Mouse (Mus musculus): ENCODE measurements at regions not wholly inside any gene's neighbourhood (a gene's known extent, or its start where the extent isn't known, plus 50 kb on each side); places are given as distances from the start of the nearest gene placed in this dataset.

DNA sequence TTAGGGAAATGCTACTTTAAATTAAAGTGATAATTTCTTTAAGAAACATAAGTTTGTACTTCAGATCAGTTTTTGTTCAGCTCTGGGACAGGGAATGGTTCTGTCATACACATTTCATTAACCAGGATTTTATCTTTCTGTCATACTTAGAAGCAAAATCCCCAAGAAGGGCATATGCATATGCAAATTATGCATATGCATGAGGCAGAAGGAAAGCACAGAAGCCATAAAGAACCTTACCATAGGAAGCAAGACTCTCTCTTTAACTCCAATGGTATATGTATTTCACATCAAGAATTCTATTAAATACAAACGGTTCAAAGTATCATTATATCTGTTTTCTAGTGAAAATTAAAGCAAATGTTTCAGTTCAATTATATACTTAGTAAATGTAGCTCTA, 381.5 kb downstream of the Kcnj3 start:
- ATAC-seq (ENCODE audit: low FRiP score): no peak
- H3K36me3 ChIP-seq (ENCODE audit: control insufficient read depth, insufficient read depth, low read length): no peaks in the 10 kb centered on the region
- H3K4me3 ChIP-seq (ENCODE audit: low read depth, low read length): no peak overlapping the region
- no peak overlapping the region for H3K4me2 ChIP-seq (replicated peaks; ENCODE audit: low read depth, low read length)
- H3K9me3 ChIP-seq (ENCODE audit: control insufficient read depth, low read length): no peaks in the 10 kb centered on the region
- no peaks in the 10 kb centered on the region for H3K27me3 ChIP-seq (ENCODE audit: control insufficient read depth, insufficient read depth, low read length)
- no peaks in the 10 kb centered on the region for H3K4me1 ChIP-seq (replicated peaks; ENCODE audit: control insufficient read depth, insufficient read depth, low read length)
- 98% methylated on average over 1 of the region's 1 CpGs for WGBS
- no peak overlapping the region for H3K27ac ChIP-seq (ENCODE audit: low read depth, low read length)
- DNase-seq (ENCODE audit: low spot score): no peak
- no peak overlapping the region for H3K9ac ChIP-seq (ENCODE audit: low read depth, low read length)

DNA sequence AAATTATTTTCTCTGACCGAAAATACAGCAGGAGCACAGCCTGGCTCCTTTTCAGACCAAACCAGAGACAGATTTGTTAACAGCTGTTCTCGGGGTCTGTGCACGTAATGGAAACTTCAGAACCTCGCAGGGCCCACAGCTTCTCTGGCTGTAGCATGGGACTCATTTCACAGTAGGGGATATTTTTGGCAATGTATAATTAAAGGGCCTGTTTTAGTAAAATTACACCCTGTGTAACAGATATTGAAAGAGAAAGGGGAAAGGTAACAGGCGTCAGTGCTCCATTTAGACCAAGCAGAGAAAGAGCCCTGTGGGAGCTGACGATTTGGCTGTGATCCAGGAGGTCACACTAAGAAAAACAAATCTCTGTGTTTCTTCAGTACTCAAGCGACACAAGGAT, 382.4 kb downstream of the Kcnj3 start:
- H3K4me1 ChIP-seq (replicated peaks; ENCODE audit: control insufficient read depth, insufficient read depth, low read length): no peaks in the 10 kb centered on the region
- no peak overlapping the region for H3K4me3 ChIP-seq (ENCODE audit: low read depth, low read length)
- H3K9me3 ChIP-seq (ENCODE audit: control insufficient read depth, low read length): no peaks in the 10 kb centered on the region
- DNase-seq (ENCODE audit: low spot score) (peak; percentile 25), ATAC-seq (ENCODE audit: low FRiP score) (peak; percentile 85)
- H3K4me2 ChIP-seq (replicated peaks; ENCODE audit: low read depth, low read length): no peak overlapping the region
- H3K36me3 ChIP-seq (ENCODE audit: control insufficient read depth, insufficient read depth, low read length): no peaks in the 10 kb centered on the region
- WGBS: 37% methylated on average over 7 of the region's 7 CpGs
- H3K27me3 ChIP-seq (ENCODE audit: control insufficient read depth, insufficient read depth, low read length): no peaks in the 10 kb centered on the region
- no peak overlapping the region for H3K9ac ChIP-seq (ENCODE audit: low read depth, low read length)
- no peak overlapping the region for H3K27ac ChIP-seq (ENCODE audit: low read depth, low read length)

DNA sequence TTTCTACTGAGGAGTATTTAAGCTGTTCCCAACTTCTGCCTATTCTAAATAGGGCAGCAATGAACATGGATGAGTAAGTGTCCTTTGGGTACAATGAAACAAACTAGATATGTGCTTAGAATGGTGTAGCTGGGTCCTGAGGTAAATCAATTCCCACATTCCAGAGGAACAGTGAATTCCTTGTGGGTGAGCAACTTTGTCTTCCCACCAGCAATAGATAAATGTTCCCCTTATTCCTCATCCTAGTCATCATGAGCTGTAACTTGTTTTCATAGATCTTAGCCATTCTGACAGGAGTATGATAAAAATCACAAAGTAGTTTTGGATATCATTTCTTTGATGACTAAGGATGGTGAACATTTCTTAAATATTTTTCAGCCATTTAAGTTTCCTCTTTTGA, 387.0 kb downstream of the Kcnj3 start:
- DNase-seq (ENCODE audit: low spot score) (no peak), ATAC-seq (ENCODE audit: low FRiP score) (no peak)
- H3K36me3 ChIP-seq (ENCODE audit: control insufficient read depth, insufficient read depth, low read length): no peaks in the 10 kb centered on the region
- H3K9me3 ChIP-seq (ENCODE audit: control insufficient read depth, low read length): no peaks in the 10 kb centered on the region
- H3K4me1 ChIP-seq (replicated peaks; ENCODE audit: control insufficient read depth, insufficient read depth, low read length): no peaks in the 10 kb centered on the region
- H3K4me2 ChIP-seq (replicated peaks; ENCODE audit: low read depth, low read length): no peak overlapping the region
- no peak overlapping the region for H3K27ac ChIP-seq (ENCODE audit: low read depth, low read length)
- H3K4me3 ChIP-seq (ENCODE audit: low read depth, low read length): no peak overlapping the region
- no peak overlapping the region for H3K9ac ChIP-seq (ENCODE audit: low read depth, low read length)
- H3K27me3 ChIP-seq (ENCODE audit: control insufficient read depth, insufficient read depth, low read length): no peaks in the 10 kb centered on the region

GRCm38 (mm10) chr2:55841521-55841920, 405.8 kb downstream of the Kcnj3 start:
- H3K4me3 ChIP-seq (ENCODE audit: low read depth, low read length): no peak overlapping the region
- WGBS: 73% methylated on average over 1 of the region's 1 CpGs
- no peaks in the 10 kb centered on the region for H3K27me3 ChIP-seq (ENCODE audit: control insufficient read depth, insufficient read depth, low read length)
- no peaks in the 10 kb centered on the region for H3K4me1 ChIP-seq (replicated peaks; ENCODE audit: control insufficient read depth, insufficient read depth, low read length)
- ATAC-seq (ENCODE audit: low FRiP score) (no peak), DNase-seq (ENCODE audit: low spot score) (peak; percentile 30)
- no peaks in the 10 kb centered on the region for H3K36me3 ChIP-seq (ENCODE audit: control insufficient read depth, insufficient read depth, low read length)
- no peaks in the 10 kb centered on the region for H3K9me3 ChIP-seq (ENCODE audit: control insufficient read depth, low read length)
- H3K9ac ChIP-seq (ENCODE audit: low read depth, low read length): no peak overlapping the region
- H3K27ac ChIP-seq (ENCODE audit: low read depth, low read length): no peak overlapping the region
- H3K4me2 ChIP-seq (replicated peaks; ENCODE audit: low read depth, low read length): no peak overlapping the region

GRCm38 (mm10) chr2:55846832-55847382, 411.1 kb downstream of the Kcnj3 start:
- no peak for DNase-seq (ENCODE audit: low spot score)
- Histone ChIP-seq H3K4me1 (replicated peaks; ENCODE audit: control insufficient read depth, insufficient read depth, low read length) (no peaks in the 10 kb centered on the region), H3K4me3 (ENCODE audit: low read depth, low read length) (no peak overlapping the region), H3K9me3 (ENCODE audit: control insufficient read depth, low read length) (no peaks in the 10 kb centered on the region), H3K27me3 (ENCODE audit: control insufficient read depth, insufficient read depth, low read length) (no peaks in the 10 kb centered on the region), H3K36me3 (ENCODE audit: control insufficient read depth, insufficient read depth, low read length) (no peaks in the 10 kb centered on the region), H3K27ac (ENCODE audit: low read depth, low read length) (no peak overlapping the region), H3K4me2 (replicated peaks; ENCODE audit: low read depth, low read length) (no peak overlapping the region), H3K9ac (ENCODE audit: low read depth, low read length) (no peak overlapping the region)
- no peak for ATAC-seq (ENCODE audit: low FRiP score)
- WGBS: 65% methylated on average over 3 of the region's 3 CpGs

DNA sequence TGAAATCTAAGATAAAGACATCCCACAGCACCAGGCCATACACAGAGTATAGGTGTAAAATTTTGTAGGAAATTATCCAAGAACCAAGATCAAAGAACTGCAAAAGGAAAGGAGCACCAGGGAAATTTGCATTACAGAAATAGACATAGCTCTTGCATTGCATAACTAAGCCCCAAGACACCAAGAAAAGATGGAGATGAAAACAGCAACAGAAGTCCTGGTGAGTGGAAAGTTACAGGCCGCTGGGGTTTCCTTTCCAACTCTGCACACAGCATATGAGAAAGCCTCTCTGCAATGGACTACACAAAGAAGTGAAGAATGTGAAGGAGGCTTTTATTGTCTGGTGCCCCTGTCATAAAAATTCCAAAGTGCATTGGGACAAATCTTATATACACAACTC, 426.7 kb downstream of the Kcnj3 start:
- Histone ChIP-seq H3K27me3 (ENCODE audit: control insufficient read depth, insufficient read depth, low read length) (no peaks in the 10 kb centered on the region), H3K4me1 (replicated peaks; ENCODE audit: control insufficient read depth, insufficient read depth, low read length) (no peaks in the 10 kb centered on the region), H3K27ac (ENCODE audit: low read depth, low read length) (no peak overlapping the region), H3K9me3 (ENCODE audit: control insufficient read depth, low read length) (no peaks in the 10 kb centered on the region), H3K4me2 (replicated peaks; ENCODE audit: low read depth, low read length) (no peak overlapping the region), H3K4me3 (ENCODE audit: low read depth, low read length) (no peak overlapping the region), H3K36me3 (ENCODE audit: control insufficient read depth, insufficient read depth, low read length) (no peaks in the 10 kb centered on the region), H3K9ac (ENCODE audit: low read depth, low read length) (no peak overlapping the region)
- DNase-seq (ENCODE audit: low spot score): no peak
- ATAC-seq (ENCODE audit: low FRiP score): no peak; the same call in 1 of the 2 replicates
- 84% methylated on average over 1 of the region's 1 CpGs for WGBS

DNA sequence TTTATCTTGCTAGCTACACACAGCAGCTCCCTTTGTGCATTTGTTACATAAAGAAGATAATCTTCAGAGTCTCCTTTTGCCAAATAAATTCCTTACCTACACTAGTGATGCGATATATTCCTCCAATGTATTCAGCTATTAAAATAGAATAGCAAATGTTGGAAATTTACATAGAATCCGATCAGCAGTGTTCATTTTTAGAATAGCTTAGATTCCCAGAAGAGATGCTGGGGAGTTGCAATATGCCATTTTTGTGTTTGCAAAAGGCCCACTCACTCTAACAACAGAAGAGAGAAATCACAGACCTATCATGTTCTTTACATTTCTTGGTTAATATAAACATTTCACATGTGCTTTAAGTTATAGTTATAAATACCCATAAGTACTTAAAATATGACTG, 454.2 kb downstream of the Kcnj3 start:
- DNase-seq (ENCODE audit: low spot score) (no peak), ATAC-seq (ENCODE audit: low FRiP score) (no peak)
- no peaks in the 10 kb centered on the region for H3K9me3 ChIP-seq (ENCODE audit: control insufficient read depth, low read length)
- no peaks in the 10 kb centered on the region for H3K4me1 ChIP-seq (replicated peaks; ENCODE audit: control insufficient read depth, insufficient read depth, low read length)
- H3K36me3 ChIP-seq (ENCODE audit: control insufficient read depth, insufficient read depth, low read length): no peaks in the 10 kb centered on the region
- H3K4me3 ChIP-seq (ENCODE audit: low read depth, low read length): no peak overlapping the region
- no peak overlapping the region for H3K4me2 ChIP-seq (replicated peaks; ENCODE audit: low read depth, low read length)
- H3K27ac ChIP-seq (ENCODE audit: low read depth, low read length): no peak overlapping the region
- 85% methylated on average over 2 of the region's 2 CpGs for WGBS
- H3K9ac ChIP-seq (ENCODE audit: low read depth, low read length): no peak overlapping the region
- H3K27me3 ChIP-seq (ENCODE audit: control insufficient read depth, insufficient read depth, low read length): no peaks in the 10 kb centered on the region

GRCm38 (mm10) chr2:55892821-55893535, 457.2 kb downstream of the Kcnj3 start:
- Histone ChIP-seq H3K36me3 (ENCODE audit: control insufficient read depth, insufficient read depth, low read length) (no peaks in the 10 kb centered on the region), H3K9ac (ENCODE audit: low read depth, low read length) (no peak overlapping the region), H3K4me3 (ENCODE audit: low read depth, low read length) (no peak overlapping the region), H3K27me3 (ENCODE audit: control insufficient read depth, insufficient read depth, low read length) (no peaks in the 10 kb centered on the region), H3K27ac (ENCODE audit: low read depth, low read length) (no peak overlapping the region), H3K4me1 (replicated peaks; ENCODE audit: control insufficient read depth, insufficient read depth, low read length) (no peaks in the 10 kb centered on the region), H3K9me3 (ENCODE audit: control insufficient read depth, low read length) (no peaks in the 10 kb centered on the region), H3K4me2 (replicated peaks; ENCODE audit: low read depth, low read length) (no peak overlapping the region)
- ATAC-seq (ENCODE audit: low FRiP score) (no peak), DNase-seq (ENCODE audit: low spot score) (no peak)
- 63% methylated on average over 1 of the region's 1 CpGs for WGBS

DNA sequence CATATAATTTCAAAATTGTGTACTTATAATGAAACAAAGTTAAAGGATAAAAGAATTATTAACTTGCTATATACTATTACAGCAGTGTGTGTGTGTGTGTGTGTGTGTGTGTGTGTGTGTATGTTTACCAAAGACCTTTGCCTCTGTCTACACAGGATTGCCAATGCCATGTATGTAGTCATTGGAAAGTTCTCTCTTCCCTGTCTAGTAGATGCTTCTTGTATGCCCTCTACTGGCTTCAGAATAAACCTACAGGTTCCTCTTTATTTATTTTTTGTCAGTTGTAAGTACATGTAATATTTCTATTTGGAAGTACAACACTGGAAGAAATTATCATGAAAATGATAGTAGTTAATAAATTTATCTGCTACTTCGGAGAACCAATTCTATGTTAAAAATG, 484.5 kb downstream of the Kcnj3 start:
- no peaks in the 10 kb centered on the region for H3K9me3 ChIP-seq (ENCODE audit: control insufficient read depth, low read length)
- no peaks in the 10 kb centered on the region for H3K36me3 ChIP-seq (ENCODE audit: control insufficient read depth, insufficient read depth, low read length)
- H3K4me2 ChIP-seq (replicated peaks; ENCODE audit: low read depth, low read length): no peak overlapping the region
- whole genome bisulfite sequencing: 76% methylated on average over 1 of the region's 1 CpGs
- H3K9ac ChIP-seq (ENCODE audit: low read depth, low read length): no peak overlapping the region
- peak; percentile 4 for DNase-seq (ENCODE audit: low spot score)
- no peak overlapping the region for H3K27ac ChIP-seq (ENCODE audit: low read depth, low read length)
- peak; percentile 71; the same call in 1 of the 2 replicates for ATAC-seq (ENCODE audit: low FRiP score)
- no peaks in the 10 kb centered on the region for H3K27me3 ChIP-seq (ENCODE audit: control insufficient read depth, insufficient read depth, low read length)
- no peak overlapping the region for H3K4me3 ChIP-seq (ENCODE audit: low read depth, low read length)
- H3K4me1 ChIP-seq (replicated peaks; ENCODE audit: control insufficient read depth, insufficient read depth, low read length): no peaks in the 10 kb centered on the region
